Mouse (Mus musculus) testis, adult 2 months (tissue): ENCODE results near the gene Invs. TPM values are rescaled to one million over a fixed set of nuclear protein-coding genes. Genes with fewer than 3 reads are reported as not detected.
"Not testable (repeated sequence)": the region's sequence is repeated elsewhere in the genome, so short reads cannot be mapped to it uniquely, and the experiment has no call there.

Source experiments
- H3K27ac ChIP-seq: fragments of 200-500 bp; 2 replicates; pipeline ENCODE4 v1.5.1; 2012; ENCODE audit warnings: low read depth, low read length; ENCODE audit not compliant: control insufficient read depth, insufficient read depth
- H3K27me3 ChIP-seq: fragments of 200-500 bp; 2 replicates; pipeline ENCODE4 v1.6.1; 2012; ENCODE audit warnings: mild to moderate bottlenecking, low read length, moderate library complexity; ENCODE audit not compliant: control insufficient read depth, insufficient read depth
- H3K36me3 ChIP-seq: fragments of 200-500 bp; 2 replicates; pipeline ENCODE4 v1.6.1; 2012; ENCODE audit warnings: mild to moderate bottlenecking, low read length; ENCODE audit not compliant: control insufficient read depth, insufficient read depth
- H3K4me1 ChIP-seq: fragments of 200-500 bp; 2 replicates; pipeline ENCODE4 v1.6.1; 2012; ENCODE audit warnings: low read length; ENCODE audit not compliant: control insufficient read depth, insufficient read depth
- H3K4me3 ChIP-seq: fragments of 200-500 bp; 2 replicates; pipeline ENCODE4 v1.5.1; 2012; ENCODE audit warnings: low read depth, mild to moderate bottlenecking, low read length, moderate library complexity, mixed read lengths; ENCODE audit not compliant: control insufficient read depth
- CTCF ChIP-seq: fragments of 200-500 bp; IDR thresholded peaks from 2 replicates; pipeline ENCODE4 v1.5.1; 2012; ENCODE audit warnings: low read depth, mild to moderate bottlenecking, inconsistent platforms, low read length, moderate library complexity; ENCODE audit not compliant: control insufficient read depth, insufficient read depth, insufficient replicate concordance
- POLR2A ChIP-seq: fragments of 200-500 bp; IDR thresholded peaks from 2 replicates; pipeline ENCODE4 v1.6.1; 2012; ENCODE audit warnings: low read depth, mild to moderate bottlenecking, inconsistent platforms, low read length, moderate library complexity; ENCODE audit not compliant: control insufficient read depth
- polyA plus RNA-seq: library from polyadenylated mRNA; depleted of rRNA; stranded (reverse); fragments of >200 nt; gene quantifications from 2 replicates; pipeline ENCODE4 v1.2.3, GENCODE M21; 2012

The Invs gene
- polyA plus RNA-seq, 1 experiment = 2.6 TPM

DNA sequence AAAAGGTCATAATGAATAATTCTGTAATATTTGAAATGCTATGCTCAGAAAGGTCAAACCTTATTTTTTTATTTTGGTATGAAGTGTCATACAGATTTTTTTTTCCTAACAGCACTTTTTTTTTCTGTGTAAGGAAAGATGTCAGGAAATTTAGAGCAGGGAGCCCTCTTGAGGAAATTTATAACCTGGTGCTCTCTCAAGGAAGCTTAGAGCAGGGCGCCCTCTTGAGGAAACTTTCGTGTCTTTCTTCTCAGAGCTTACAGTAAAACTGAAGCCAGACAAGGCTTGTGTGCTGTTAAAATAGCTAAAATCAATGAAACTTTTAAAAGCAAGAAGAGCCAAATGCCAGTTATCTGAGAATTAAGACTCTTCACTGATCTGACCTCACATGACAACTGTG, 101.4 kb downstream of the Invs start:
- Histone ChIP-seq H3K27ac (no peak overlapping the region), H3K36me3 (no peaks in the 10 kb centered on the region), H3K4me1 (no peaks in the 10 kb centered on the region), H3K27me3 (no peaks in the 10 kb centered on the region), H3K4me3 (no peak overlapping the region)
- TF ChIP-seq CTCF (no peak), POLR2A (no peak)

DNA sequence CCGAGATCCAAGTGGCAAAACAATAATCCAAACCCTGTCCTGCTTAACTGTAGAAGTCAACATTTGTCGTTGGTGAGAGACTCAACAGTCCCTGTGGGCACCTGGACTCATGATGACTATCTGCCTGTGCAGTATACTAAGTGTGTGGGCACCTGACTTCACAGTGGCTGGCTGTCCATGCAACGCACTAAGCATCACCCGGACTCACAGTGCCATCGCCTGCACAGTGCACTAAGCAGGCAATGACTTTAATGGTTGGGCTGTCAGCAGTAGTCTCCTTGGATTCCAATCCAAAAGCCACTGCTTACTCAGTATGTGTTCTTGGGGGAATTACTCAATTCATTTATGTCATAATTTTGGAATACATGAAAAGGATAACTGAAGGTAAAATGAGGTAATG, 102.9 kb downstream of the Invs start:
- TF ChIP-seq CTCF = no peak
- no peak for TF ChIP-seq POLR2A

DNA sequence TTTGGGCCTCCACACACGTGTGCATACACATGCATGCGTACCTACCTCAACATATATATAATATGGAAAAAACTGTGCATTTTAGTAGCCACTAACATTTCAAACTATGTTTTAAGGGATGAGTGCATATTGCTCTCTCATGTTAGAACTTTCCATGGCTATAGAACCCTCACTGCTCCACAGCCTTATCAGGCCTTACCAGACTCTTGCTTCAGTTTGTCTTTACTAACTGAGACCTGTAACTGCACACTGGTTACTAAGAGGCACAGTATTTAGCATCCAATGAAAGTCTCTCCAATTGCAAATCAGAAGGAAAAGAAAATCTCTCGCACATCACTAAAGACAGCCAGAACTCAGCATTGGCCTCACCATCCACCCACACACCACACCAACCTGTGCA, 117.4 kb downstream of the Invs start:
- TF ChIP-seq CTCF (no peak), POLR2A (no peak)
- Histone ChIP-seq H3K36me3 (no peaks in the 10 kb centered on the region), H3K4me3 (no peak overlapping the region), H3K27me3 (no peaks in the 10 kb centered on the region), H3K27ac (no peak overlapping the region), H3K4me1 (no peaks in the 10 kb centered on the region)

More for the DNA sequence above, 102.9 kb downstream of the Invs start:
- Histone ChIP-seq H3K4me1 (no peaks in the 10 kb centered on the region), H3K36me3 (no peaks in the 10 kb centered on the region), H3K4me3 (peak overlapping the region; percentile 75), H3K27ac (no peak overlapping the region), H3K27me3 (no peaks in the 10 kb centered on the region)

DNA sequence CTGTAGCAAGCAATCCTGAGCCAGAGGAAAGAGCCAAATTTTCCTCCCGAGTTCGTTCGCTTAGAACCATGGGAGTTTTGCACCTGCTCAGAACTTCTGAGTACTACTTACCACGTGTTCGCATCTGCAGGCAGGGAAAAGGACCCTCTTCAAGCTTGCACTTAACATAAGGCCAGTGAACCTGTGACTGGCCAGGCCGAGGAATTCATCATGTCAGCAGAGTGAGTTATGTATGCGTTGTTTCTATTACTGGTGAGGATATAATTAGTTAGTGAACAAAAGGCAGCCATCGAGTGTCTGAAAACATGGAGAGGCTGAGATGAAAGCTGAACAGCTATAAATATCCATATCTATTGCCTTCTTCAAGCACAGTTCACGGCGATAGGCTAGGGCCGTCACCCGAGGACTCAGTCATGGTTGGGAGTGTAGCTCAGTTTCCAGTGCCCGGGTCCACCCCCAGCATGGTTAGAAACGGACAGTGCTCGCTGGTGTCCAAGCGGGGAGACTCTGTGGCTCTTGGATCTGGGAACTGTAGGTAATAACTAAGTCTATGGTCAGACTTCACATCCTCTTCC, 123.6 kb downstream of the Invs start:
- no peaks in the 10 kb centered on the region for H3K4me1 ChIP-seq
- no peak for TF ChIP-seq CTCF
- no peak for TF ChIP-seq POLR2A
- H3K27me3 ChIP-seq = no peaks in the 10 kb centered on the region
- no peak overlapping the region for H3K4me3 ChIP-seq
- no peaks in the 10 kb centered on the region for H3K36me3 ChIP-seq
- H3K27ac ChIP-seq = no peak overlapping the region

DNA sequence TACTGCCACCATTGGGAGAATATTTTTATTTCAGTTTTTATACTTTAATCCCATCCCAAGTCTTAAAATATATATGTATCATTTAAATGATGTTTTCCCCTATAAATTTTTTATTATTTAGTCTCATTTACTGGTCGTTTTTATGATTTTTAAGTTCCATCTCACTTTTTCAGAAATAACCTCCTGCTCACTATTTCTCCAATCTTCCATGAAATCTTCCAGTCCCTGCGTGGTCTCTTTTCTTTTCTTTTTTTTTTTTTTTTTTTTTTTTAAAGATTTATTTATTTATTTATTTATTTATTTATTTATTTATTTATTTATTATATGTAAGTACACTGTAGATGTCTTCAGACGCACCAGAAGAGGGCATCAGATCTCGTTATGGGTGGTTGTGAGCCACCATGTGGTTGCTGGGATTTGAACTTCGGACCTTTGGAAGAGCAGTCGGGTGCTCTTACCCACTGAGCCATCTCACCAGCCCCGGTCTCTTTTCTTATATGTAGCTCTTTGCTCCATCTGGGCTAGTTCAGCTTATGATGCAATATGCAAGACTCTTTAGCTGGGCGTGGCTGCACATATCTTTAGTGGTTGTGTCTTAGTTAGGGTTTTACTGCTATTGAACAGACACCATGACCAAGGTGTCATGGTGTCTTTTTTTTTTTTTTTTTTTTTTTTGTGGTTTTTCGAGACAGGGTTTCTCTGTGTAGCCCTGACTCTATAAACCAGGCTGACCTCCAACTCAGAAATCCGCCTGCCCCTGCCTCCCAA, 126.3 kb downstream of the Invs start:
- not testable (repeated sequence) for H3K27me3 ChIP-seq, H3K4me1 ChIP-seq, H3K27ac ChIP-seq, H3K36me3 ChIP-seq, H3K4me3 ChIP-seq

DNA sequence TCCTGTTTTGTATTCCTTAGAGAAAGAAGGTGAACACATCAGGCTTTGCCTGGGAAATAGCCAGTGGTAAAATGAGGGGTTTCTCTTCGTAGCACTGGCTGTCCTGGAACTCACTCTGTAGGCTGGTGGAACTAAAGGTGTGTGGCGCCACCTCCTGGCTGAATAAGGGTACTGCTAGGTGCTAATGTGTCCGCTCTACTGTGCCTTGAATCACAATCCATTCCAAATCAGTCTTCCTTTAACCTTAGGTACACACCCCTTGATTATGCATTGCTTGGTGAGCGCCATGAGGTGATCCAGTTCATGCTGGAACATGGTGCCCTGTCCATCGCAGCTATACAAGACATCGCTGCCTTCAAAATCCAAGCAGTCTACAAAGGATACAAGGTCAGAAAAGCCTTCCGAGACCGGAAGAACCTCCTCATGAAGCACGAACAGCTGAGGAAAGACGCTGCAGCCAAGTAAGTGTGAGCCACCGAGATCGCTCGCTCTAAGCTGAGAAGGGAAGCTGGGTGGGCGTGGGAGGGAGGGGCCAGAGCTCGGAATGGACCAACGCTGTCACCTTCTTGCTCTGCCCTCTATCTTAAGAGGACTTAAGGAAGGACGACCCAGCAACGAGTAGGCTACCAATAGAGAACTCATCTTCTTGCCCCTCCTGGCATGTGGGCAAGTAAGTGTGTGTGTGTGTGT, 127.9 kb downstream of the Invs start:
- Histone ChIP-seq H3K4me3 (no peak overlapping the region; the same call in none of the 2 replicates), H3K4me1 (no peaks in the 10 kb centered on the region), H3K27me3 (no peaks in the 10 kb centered on the region), H3K27ac (no peak overlapping the region), H3K36me3 (no peaks in the 10 kb centered on the region)
- TF ChIP-seq POLR2A = no peak
- peak; percentile 82; the same call in 1 of the 2 replicates for TF ChIP-seq CTCF

DNA sequence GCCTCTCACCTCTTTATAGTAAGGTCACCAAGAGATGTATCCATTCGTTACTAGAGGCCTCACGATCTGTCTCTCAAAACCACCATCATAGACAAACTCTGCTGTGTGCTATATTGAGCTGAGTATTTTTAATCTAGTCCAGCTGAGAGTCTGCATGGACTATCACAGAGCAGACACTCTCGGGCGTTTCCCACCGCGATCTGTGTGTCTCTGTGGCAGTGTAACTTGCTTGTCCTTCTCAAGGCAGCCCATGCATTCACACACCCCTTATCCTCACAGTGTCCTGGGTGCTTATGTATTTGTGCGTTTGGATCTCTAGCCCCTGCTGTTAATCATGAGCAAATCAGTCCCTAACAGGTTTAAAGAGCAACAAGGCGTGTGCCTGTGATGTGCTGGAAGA, 133.9 kb downstream of the Invs start:
- Histone ChIP-seq H3K4me3 (no peak overlapping the region), H3K36me3 (no peaks in the 10 kb centered on the region; the same call in 1 of the 2 replicates), H3K4me1 (no peaks in the 10 kb centered on the region), H3K27me3 (no peaks in the 10 kb centered on the region), H3K27ac (no peak overlapping the region)
- TF ChIP-seq POLR2A (no peak), CTCF (no peak)

DNA sequence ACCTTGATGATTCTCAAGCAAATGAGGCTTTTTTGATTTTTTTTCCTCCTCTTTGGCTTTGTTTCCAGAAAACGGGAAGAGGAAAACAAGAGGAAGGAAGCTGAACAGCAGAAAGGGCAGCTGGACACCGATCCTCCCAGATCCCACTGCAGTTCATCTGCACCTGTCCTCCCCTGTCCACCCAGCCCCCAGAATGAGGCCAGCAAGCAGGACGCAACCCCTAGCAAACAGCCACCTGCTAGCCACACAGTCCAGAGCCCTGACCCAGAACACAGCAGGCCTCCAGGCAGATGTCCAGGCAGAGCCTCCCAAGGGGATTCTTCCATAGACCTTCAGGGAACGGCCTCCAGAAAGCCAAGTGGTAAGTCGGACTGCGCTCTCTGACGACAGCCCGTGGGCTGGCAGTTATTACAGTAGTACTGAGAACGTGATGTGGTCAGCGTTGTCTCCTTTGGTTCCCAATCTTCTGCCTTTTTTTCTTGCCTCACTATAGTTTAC, 136.3 kb downstream of the Invs start:
- TF ChIP-seq CTCF = no peak
- no peak for TF ChIP-seq POLR2A
- no peaks in the 10 kb centered on the region for H3K4me1 ChIP-seq
- H3K36me3 ChIP-seq = no peaks in the 10 kb centered on the region; the same call in 1 of the 2 replicates
- no peaks in the 10 kb centered on the region for H3K27me3 ChIP-seq
- H3K27ac ChIP-seq = no peak overlapping the region
- no peak overlapping the region for H3K4me3 ChIP-seq
